Mouse (Mus musculus) midbrain, embryonic 10.5 days (tissue): ENCODE measurements around the gene Cntln. TPM values are rescaled to one million over a fixed set of nuclear protein-coding genes. Genes with fewer than 3 reads are reported as not detected.

Experiments used
- DNase-seq: peaks from one replicate; pipeline ENCODE4 v3.0.0-alpha.2; 2017; ENCODE audit warnings: low spot score
- H3K27ac ChIP-seq: fragments of 300-500 bp; sonication (generic); replicated peaks from 2 replicates; pipeline ENCODE4 v1.5.1; 2016; ENCODE audit warnings: mild to moderate bottlenecking
- H3K27me3 ChIP-seq: fragments of 300-500 bp; sonication (generic); 2 replicates; pipeline ENCODE4 v1.6.1; 2016; ENCODE audit warnings: low read depth, mild to moderate bottlenecking; ENCODE audit not compliant: poor library complexity, severe bottlenecking
- H3K36me3 ChIP-seq: fragments of 300-500 bp; sonication (generic); 2 replicates; pipeline ENCODE4 v1.6.1; 2016; ENCODE audit warnings: mild to moderate bottlenecking, moderate library complexity
- H3K4me1 ChIP-seq: fragments of 300-500 bp; sonication (generic); 2 replicates; pipeline ENCODE4 v1.6.1; 2016
- H3K4me3 ChIP-seq: fragments of 300-500 bp; sonication (generic); 2 replicates; pipeline ENCODE4 v1.5.1; 2016; ENCODE audit warnings: mild to moderate bottlenecking, moderate library complexity
- H3K9me3 ChIP-seq: fragments of 300-500 bp; sonication (generic); replicated peaks from 2 replicates; pipeline ENCODE4 v1.6.1; 2016; ENCODE audit warnings: mild to moderate bottlenecking
- WGBS: fragments of 180-500 bp; shearing (Covaris S2); methylation state at CpG from one replicate; pipeline ENCODE4 v1.1.7; 2016; 5-methylcytosine and 5-hydroxymethylcytosine counted together
- polyA plus RNA-seq: library from polyadenylated mRNA; unstranded; fragments of >200 nt; fragmentation: Nextera tagmentation; extraction: Ambion mirVana; gene quantifications from 2 replicates; pipeline ENCODE4 v1.2.1, GENCODE M21; 2016

Gene Cntln
- polyA plus RNA-seq, 1 experiment from 2014 or later = 5.2 TPM

DNA sequence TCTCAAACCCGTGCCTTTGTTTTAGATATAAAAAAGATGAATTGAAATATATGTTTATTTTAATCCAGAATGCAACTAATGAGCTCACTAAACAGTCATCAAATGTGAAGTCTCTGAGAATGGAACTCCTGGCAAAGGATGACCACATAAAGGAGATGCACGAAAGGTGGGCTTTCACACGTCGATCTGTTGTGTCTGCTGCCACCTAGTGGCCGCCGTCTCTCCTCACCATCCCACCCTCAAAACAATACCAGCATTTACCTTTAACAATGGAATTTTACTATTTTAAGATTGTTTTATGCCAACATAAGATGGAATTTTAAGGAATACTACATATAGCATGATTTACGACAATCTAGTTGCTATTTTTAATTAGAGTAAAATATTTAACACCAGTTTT lies 212.6 kb downstream of the Cntln start:
- Histone ChIP-seq H3K36me3 (no peaks in the 10 kb centered on the region), H3K27ac (no peak overlapping the region), H3K9me3 (no peaks in the 10 kb centered on the region), H3K4me1 (no peaks in the 10 kb centered on the region), H3K27me3 (no peaks in the 10 kb centered on the region), H3K4me3 (no peak overlapping the region)
- peak; percentile 61 for DNase-seq
- WGBS = 13% methylated on average over 7 of the region's 7 CpGs

DNA sequence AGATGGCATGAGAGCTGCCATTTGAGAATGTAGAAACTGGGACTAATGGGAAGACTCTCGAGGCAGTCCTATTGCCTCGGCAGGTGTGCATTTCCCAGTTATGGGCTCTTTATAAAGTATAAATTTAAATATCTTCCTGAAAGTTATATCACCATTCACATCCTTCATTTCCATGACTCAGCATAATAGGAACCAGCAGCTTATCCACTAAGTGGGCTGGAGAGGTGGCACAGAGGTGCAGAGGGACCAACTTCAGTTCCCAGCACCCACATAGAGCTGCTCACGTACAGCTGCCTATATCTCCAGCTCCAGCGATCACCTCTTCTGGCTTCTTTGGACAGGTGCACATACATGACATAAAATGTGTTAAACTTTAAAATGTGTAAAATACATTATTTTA lies 218.1 kb downstream of the Cntln start:
- Histone ChIP-seq H3K4me3 (no peak overlapping the region), H3K9me3 (no peaks in the 10 kb centered on the region), H3K27me3 (no peaks in the 10 kb centered on the region), H3K27ac (no peak overlapping the region), H3K4me1 (no peaks in the 10 kb centered on the region), H3K36me3 (no peaks in the 10 kb centered on the region)
- no peak for DNase-seq
- WGBS = 93% methylated on average over 4 of the region's 4 CpGs

DNA sequence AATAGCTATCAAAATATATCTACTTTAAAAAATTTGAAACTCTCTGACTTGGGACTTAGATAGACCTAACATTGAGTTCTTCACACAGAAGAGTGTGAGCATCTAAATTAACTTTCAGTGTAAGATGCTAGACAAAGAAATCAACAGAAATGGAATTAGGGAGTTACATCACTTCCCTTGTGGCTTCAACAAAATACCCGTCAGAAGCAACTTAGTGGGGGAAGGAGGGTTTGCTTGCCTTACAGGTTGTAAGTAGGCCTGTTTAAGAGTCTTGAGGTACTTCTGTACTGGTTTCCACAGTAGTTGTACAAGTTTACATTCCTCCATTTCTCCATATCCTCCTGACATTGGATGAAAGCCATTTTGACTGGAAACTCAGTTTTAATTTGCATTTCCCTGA lies 222.3 kb downstream of the Cntln start:
- 86% methylated on average over 1 of the region's 1 CpGs for WGBS
- Histone ChIP-seq H3K4me1 (no peaks in the 10 kb centered on the region), H3K4me3 (no peak overlapping the region), H3K27me3 (no peaks in the 10 kb centered on the region), H3K27ac (no peak overlapping the region), H3K9me3 (no peaks in the 10 kb centered on the region), H3K36me3 (no peaks in the 10 kb centered on the region)
- DNase-seq = no peak

DNA sequence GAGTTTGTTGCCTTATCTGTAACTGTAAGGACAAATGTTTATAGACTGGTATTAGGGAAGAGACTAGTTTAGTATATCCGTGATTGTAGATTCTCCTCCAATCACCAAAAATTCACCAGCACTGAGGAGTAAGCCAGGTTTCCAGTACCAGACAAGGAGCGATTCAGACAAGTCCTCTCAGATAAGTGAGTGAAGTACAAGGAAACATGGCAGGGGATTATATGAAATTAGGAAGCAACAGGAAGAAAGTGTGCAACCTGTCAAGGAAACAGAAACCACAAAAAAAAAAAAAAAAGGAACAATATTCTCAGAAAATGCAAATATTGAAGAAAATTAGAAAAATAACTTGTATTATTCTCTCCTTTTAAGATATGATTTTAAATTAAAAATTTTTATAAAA lies 222.9 kb downstream of the Cntln start:
- no peaks in the 10 kb centered on the region for H3K36me3 ChIP-seq
- no peaks in the 10 kb centered on the region for H3K27me3 ChIP-seq
- H3K27ac ChIP-seq = no peak overlapping the region
- H3K9me3 ChIP-seq = no peaks in the 10 kb centered on the region
- no peaks in the 10 kb centered on the region for H3K4me1 ChIP-seq
- no peak for DNase-seq
- 87% methylated on average over 2 of the region's 2 CpGs for whole genome bisulfite sequencing
- no peak overlapping the region for H3K4me3 ChIP-seq

DNA sequence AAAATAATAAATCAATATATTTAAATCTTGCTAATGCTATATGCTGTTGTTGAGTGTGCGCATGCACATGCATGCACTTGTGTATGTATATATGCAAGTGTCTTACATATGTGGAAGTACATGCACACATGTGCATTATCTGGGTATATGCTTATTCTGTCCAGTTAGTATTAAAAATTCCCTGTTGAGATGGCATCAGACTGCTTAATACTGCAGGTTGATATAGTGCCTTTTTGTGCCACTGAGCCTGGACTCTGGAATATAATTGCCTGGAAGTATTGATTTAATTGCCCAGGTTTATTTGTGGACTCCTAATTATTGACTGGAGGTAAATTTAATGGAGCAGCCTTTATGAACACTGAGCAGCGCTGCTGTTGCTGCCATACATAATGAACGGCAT lies 236.2 kb downstream of the Cntln start:
- 92% methylated on average over 3 of the region's 3 CpGs for WGBS
- no peak for DNase-seq
- Histone ChIP-seq H3K27ac (no peak overlapping the region), H3K4me3 (no peak overlapping the region), H3K9me3 (no peaks in the 10 kb centered on the region), H3K4me1 (no peaks in the 10 kb centered on the region), H3K36me3 (no peaks in the 10 kb centered on the region), H3K27me3 (no peaks in the 10 kb centered on the region)

- no peak overlapping the region for H3K4me3 ChIP-seq
- H3K4me1 ChIP-seq = no peaks in the 10 kb centered on the region
- no peaks in the 10 kb centered on the region for H3K27me3 ChIP-seq
- no peak for DNase-seq
- WGBS = 79% methylated on average over 5 of the region's 5 CpGs
- no peak overlapping the region for H3K27ac ChIP-seq
- H3K36me3 ChIP-seq = no peaks in the 10 kb centered on the region
- H3K9me3 ChIP-seq = no peaks in the 10 kb centered on the region
These were observed 265.6 kb downstream of the Cntln start for GRCm38 (mm10) chr4:85149726-85150125.

DNA sequence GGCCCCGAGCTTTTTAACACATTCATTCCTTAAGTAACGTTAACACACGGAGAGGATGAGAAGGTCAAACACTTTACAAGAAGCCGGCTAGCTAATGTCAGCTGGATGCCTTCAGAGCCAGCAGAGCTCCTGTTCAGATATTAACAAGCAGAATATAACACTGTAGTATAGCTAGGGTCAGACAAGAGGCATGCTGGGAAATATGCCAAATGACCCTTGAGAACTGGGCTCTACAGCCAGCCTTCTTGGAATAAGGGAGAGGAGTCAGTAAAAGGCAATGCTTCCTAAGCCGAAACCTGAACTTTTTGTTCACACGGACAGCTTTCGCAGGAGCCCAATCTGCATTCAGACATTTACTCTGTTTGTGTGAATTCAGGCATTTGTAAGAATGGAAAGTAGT lies 267.8 kb downstream of the Cntln start:
- 92% methylated on average over 7 of the region's 7 CpGs for WGBS

GRCm38 (mm10) chr4:85154361-85154760 lies 270.3 kb downstream of the Cntln start:
- no peaks in the 10 kb centered on the region for H3K4me1 ChIP-seq
- no peak overlapping the region for H3K4me3 ChIP-seq
- H3K27ac ChIP-seq = no peak overlapping the region
- 91% methylated on average over 1 of the region's 1 CpGs for WGBS
- no peaks in the 10 kb centered on the region for H3K9me3 ChIP-seq
- DNase-seq = no peak
- H3K36me3 ChIP-seq = no peaks in the 10 kb centered on the region
- no peaks in the 10 kb centered on the region for H3K27me3 ChIP-seq

More for the DNA sequence above, 267.8 kb downstream of the Cntln start:
- Histone ChIP-seq H3K9me3 (no peaks in the 10 kb centered on the region), H3K27ac (no peak overlapping the region), H3K27me3 (no peaks in the 10 kb centered on the region), H3K36me3 (no peaks in the 10 kb centered on the region), H3K4me3 (no peak overlapping the region), H3K4me1 (no peaks in the 10 kb centered on the region)
- DNase-seq = no peak

- Histone ChIP-seq H3K4me1 (peaks cover 8% of the 10 kb centered on the region; the same call in 1 of the 2 replicates), H3K4me3 (no peak overlapping the region), H3K9me3 (no peaks in the 10 kb centered on the region), H3K27me3 (no peaks in the 10 kb centered on the region), H3K27ac (no peak overlapping the region), H3K36me3 (no peaks in the 10 kb centered on the region)
- no peak for DNase-seq
- 68% methylated on average over 4 of the region's 4 CpGs for WGBS
These were observed 277.0 kb downstream of the Cntln start for GRCm38 (mm10) chr4:85161156-85161555.

DNA sequence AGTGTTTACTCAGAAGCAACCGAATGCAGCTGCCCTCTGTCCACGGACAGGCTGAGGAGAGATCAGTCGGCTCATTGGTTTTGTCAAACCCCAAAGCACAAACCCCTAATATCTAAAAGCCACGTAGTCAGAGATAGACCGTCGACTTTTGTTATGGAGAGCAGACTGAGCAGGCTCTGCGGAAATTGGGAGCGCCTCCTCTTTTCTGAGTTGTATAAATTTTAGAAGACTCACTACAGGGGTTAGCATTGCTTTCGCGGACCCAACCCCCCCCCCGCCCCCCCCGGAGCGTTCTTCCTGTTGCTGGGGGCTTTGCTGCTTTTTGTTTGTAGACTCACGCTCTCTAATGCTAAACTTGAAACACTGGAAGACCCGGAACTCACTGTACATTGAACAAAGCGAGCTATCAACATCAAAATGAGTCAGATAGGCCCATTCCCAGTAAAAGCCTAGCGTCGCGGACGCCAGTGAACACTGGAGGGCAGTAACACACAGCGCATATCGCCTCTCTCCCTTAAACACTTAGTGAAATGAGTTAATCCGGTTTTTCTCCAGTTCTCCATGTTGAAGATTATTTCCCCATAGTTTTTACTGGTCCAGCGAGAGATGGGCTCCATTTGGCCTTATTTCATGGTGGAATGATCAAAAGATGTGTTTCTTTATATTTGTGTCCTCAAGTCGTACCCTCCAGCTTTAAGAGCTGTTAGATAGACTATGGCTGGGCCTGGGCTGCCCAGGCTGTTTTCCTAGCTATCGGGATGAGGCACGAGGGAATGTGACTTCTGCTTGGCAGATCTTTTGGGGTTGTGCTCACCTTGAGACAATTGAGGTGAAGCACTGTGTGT lies 278.6 kb downstream of the Cntln start:
- peak; percentile 68 for DNase-seq
- 28% methylated on average over 27 of the region's 27 CpGs for WGBS
- Histone ChIP-seq H3K9me3 (no peaks in the 10 kb centered on the region), H3K4me1 (peaks cover 8% of the 10 kb centered on the region; the same call in 1 of the 2 replicates), H3K36me3 (no peaks in the 10 kb centered on the region), H3K27ac (peak overlapping the region; percentile 63; the same call in 1 of the 2 replicates), H3K27me3 (no peaks in the 10 kb centered on the region), H3K4me3 (no peak overlapping the region)

DNA sequence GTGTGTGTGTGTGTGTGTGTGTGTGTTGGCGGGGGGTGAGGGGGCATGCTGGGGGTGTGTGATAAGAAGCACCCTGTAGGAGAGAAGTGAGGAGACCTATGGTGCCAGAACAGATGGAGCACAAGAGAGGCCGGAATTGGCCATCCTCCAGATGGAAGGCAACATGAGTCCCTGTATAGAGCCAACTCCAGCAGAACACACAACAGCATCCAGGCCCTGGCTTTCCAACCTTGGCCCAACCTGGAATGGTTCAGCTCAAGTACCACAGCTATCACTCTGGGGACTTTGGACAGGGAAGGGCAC lies 279.2 kb downstream of the Cntln start:
- no peak overlapping the region for H3K4me3 ChIP-seq
- no peak overlapping the region; the same call in 1 of the 2 replicates for H3K27ac ChIP-seq
- H3K36me3 ChIP-seq = no peaks in the 10 kb centered on the region
- 89% methylated on average over 2 of the region's 2 CpGs for WGBS
- DNase-seq = no peak
- H3K9me3 ChIP-seq = no peaks in the 10 kb centered on the region
- H3K27me3 ChIP-seq = no peaks in the 10 kb centered on the region
- H3K4me1 ChIP-seq = peaks cover 8% of the 10 kb centered on the region; the same call in 1 of the 2 replicates

- Histone ChIP-seq H3K36me3 (no peaks in the 10 kb centered on the region), H3K27me3 (no peaks in the 10 kb centered on the region), H3K4me1 (peaks cover 1% of the 10 kb centered on the region; the same call in 1 of the 2 replicates), H3K27ac (no peak overlapping the region), H3K9me3 (no peaks in the 10 kb centered on the region), H3K4me3 (no peak overlapping the region)
- DNase-seq = no peak
- 94% methylated on average over 12 of the region's 12 CpGs for WGBS
These were observed 283.9 kb downstream of the Cntln start for GRCm38 (mm10) chr4:85168001-85168400.

DNA sequence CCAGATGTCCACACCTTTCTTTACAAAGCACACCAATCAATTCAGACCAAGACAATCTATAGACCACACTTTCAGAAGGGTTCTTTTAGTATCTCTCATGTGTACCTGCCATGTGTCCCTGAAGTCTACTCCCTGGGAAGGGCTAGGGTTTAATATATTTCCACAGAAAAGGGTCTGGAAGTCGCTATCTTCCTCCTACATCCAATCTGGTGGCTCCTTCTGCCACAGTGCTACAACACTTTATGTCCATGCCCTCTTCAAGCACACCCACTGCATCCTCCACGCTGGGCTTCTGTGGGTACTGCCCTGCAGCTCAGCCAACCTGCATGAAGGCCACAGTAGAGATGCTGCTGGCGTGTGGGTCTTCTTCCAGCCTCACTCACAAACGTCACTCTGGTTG lies 291.4 kb downstream of the Cntln start:
- Histone ChIP-seq H3K9me3 (no peaks in the 10 kb centered on the region), H3K36me3 (no peaks in the 10 kb centered on the region), H3K27me3 (no peaks in the 10 kb centered on the region), H3K27ac (no peak overlapping the region), H3K4me3 (no peak overlapping the region), H3K4me1 (no peaks in the 10 kb centered on the region)
- WGBS = 86% methylated on average over 4 of the region's 4 CpGs
- no peak for DNase-seq
